ENCODE assay signal across 29 mouse cellular contexts in genomic region chr1:120443228-120443639, GRCm38 (mm10).
DNase-seq lines count a peak whose midpoint lies in the region; ATAC-seq and TF ChIP-seq lines count a peak whose summit lies in the region.
"Had no signal": no experiment of that assay in that cellular context is flagged by ENCODE, and none has a peak within 500 bp of the region (broad histone marks: within the 10 kb centered on the region; RNA-seq: fewer than 3 reads in every experiment).

No protein-coding gene starts in this region.

- no peaks in the 10 kb centered on the region for H3K4me1 ChIP-seq in ES-E14 (ENCODE audit: control insufficient read depth in 2 of 2, insufficient read depth in 2 of 2, low read length in 2 of 2, poor library complexity in 1 of 2)
- no peaks in the 10 kb centered on the region for H3K4me1 ChIP-seq in hindbrain, embryonic 16.5 days (ENCODE audit: control insufficient read depth, insufficient read depth, low read depth, low read length)
- H3K4me1 ChIP-seq: embryonic facial prominence, embryonic 12.5 days; embryonic facial prominence, embryonic 15.5 days; heart, embryonic 13.5 days; hindbrain, embryonic 12.5 days; hindbrain, embryonic 15.5 days; intestine, embryonic 15.5 days had no signal

- no peak overlapping the region for H3K4me3 ChIP-seq in ES-E14 (ENCODE audit: insufficient read depth in 1 of 2, low read depth in 1 of 2, low read length in 2 of 2, poor library complexity in 1 of 2, severe bottlenecking in 1 of 2)
- H3K4me3 ChIP-seq in hindbrain, embryonic 16.5 days (ENCODE audit: low read length) = no peak overlapping the region
- H3K4me3 ChIP-seq: embryonic facial prominence, embryonic 12.5 days; embryonic facial prominence, embryonic 15.5 days; gastrocnemius, adult 2 months; heart, embryonic 13.5 days; hindbrain, embryonic 12.5 days; hindbrain, embryonic 15.5 days; intestine, embryonic 15.5 days had no signal

- peak; percentile 15 for DNase-seq in 416B (ENCODE audit: low read depth)
- DNase-seq in ES-E14 (ENCODE audit: low read depth, low spot score) = no peak
- DNase-seq in thymus, postnatal 25 days = no peak
- DNase-seq in embryo, embryonic 10 days (ENCODE audit: low spot score) = no peak
- DNase-seq in adrenal gland, adult 18-20 months (ENCODE audit: low spot score in 2 of 2) = no peak
- DNase-seq: adrenal gland, adult 8-10 months; adrenal gland, postnatal 25 days; cerebellum, adult 18-20 months; cerebellum, adult 9-10 months; cerebellum, postnatal 25 days; forebrain, postnatal 0 days; gastrocnemius, adult 2 months; gastrocnemius, postnatal 14 days; heart, adult 18-20 months; heart, postnatal 14 days; heart, postnatal 4 days; kidney, adult 11 months had no signal

- no peaks in the 10 kb centered on the region for H3K9me3 ChIP-seq in ES-E14 (ENCODE audit: control insufficient read depth, insufficient read depth, low read depth, low read length)
- H3K9me3 ChIP-seq in hindbrain, embryonic 16.5 days (ENCODE audit: control insufficient read depth, low read length) = no peaks in the 10 kb centered on the region
- H3K9me3 ChIP-seq: embryonic facial prominence, embryonic 12.5 days; embryonic facial prominence, embryonic 15.5 days; heart, embryonic 13.5 days; hindbrain, embryonic 12.5 days; hindbrain, embryonic 15.5 days; intestine, embryonic 15.5 days had no signal

- WGBS in hindbrain, embryonic 16.5 days = 77% methylated on average over 3 of the region's 3 CpGs

- no peaks in the 10 kb centered on the region for H3K27me3 ChIP-seq in hindbrain, embryonic 16.5 days (replicated peaks; ENCODE audit: control insufficient read depth, insufficient read depth, low read length)
- H3K27me3 ChIP-seq: embryonic facial prominence, embryonic 12.5 days; embryonic facial prominence, embryonic 15.5 days; heart, embryonic 13.5 days; hindbrain, embryonic 12.5 days; hindbrain, embryonic 15.5 days; intestine, embryonic 15.5 days had no signal

- H3K4me2 ChIP-seq in hindbrain, embryonic 16.5 days (ENCODE audit: low read length) = no peak overlapping the region
- H3K4me2 ChIP-seq: embryonic facial prominence, embryonic 12.5 days; embryonic facial prominence, embryonic 15.5 days; heart, embryonic 13.5 days; hindbrain, embryonic 12.5 days; hindbrain, embryonic 15.5 days; intestine, embryonic 15.5 days had no signal

- in situ Hi-C loops in ES-E14 (cut with MboI; ENCODE audit: low sequenced_read_pairs in 2 of 2, unreplicated experiment in 2 of 2) = no loop called here

- H3K9ac ChIP-seq in ES-E14 (ENCODE audit: insufficient read depth, low read depth, low read length, poor library complexity, severe bottlenecking) = no peak overlapping the region
- H3K9ac ChIP-seq in hindbrain, embryonic 16.5 days (ENCODE audit: low read depth, low read length) = no peak overlapping the region
- H3K9ac ChIP-seq: embryonic facial prominence, embryonic 12.5 days; embryonic facial prominence, embryonic 15.5 days; forebrain, postnatal 0 days; heart, embryonic 13.5 days; hindbrain, embryonic 12.5 days; hindbrain, embryonic 15.5 days; intestine, embryonic 15.5 days had no signal

- no peaks in the 10 kb centered on the region for H3K36me3 ChIP-seq in ES-E14 (ENCODE audit: control insufficient read depth, insufficient read depth, low read length, poor library complexity, severe bottlenecking)
- H3K36me3 ChIP-seq in hindbrain, embryonic 16.5 days (ENCODE audit: control insufficient read depth, insufficient read depth, low read length) = no peaks in the 10 kb centered on the region
- H3K36me3 ChIP-seq: embryonic facial prominence, embryonic 12.5 days; embryonic facial prominence, embryonic 15.5 days; G1E; heart, embryonic 13.5 days; hindbrain, embryonic 12.5 days; hindbrain, embryonic 15.5 days; intestine, embryonic 15.5 days had no signal

- H3K27ac ChIP-seq in ES-E14 (ENCODE audit: insufficient read depth, low read depth, low read length, poor library complexity, severe bottlenecking) = no peak overlapping the region
- no peak overlapping the region for H3K27ac ChIP-seq in hindbrain, embryonic 16.5 days (ENCODE audit: low read depth, low read length)
- H3K27ac ChIP-seq: embryonic facial prominence, embryonic 12.5 days; embryonic facial prominence, embryonic 15.5 days; gastrocnemius, adult 2 months; heart, embryonic 13.5 days; hindbrain, embryonic 12.5 days; hindbrain, embryonic 15.5 days; intestine, embryonic 15.5 days had no signal

- ATAC-seq in common myeloid progenitor, adult 5-6 weeks (replicated peaks; ENCODE audit: low read depth, poor library complexity, severe bottlenecking) = peak; percentile 84
- ATAC-seq in megakaryocyte, adult 5-6 weeks (ENCODE audit: poor library complexity, severe bottlenecking) = 0 out of 2 replicates have a peak, but pooled peaks have one; percentile 30
- ATAC-seq in hindbrain, embryonic 16.5 days = no peak
- ATAC-seq: CD4-positive, CD25-positive, alpha-beta regulatory T cell, adult 4 months; forebrain, embryonic 14.5 days; forebrain, postnatal 0 days; intestine, embryonic 15.5 days had no signal

TF ChIP-seq in ES-E14, 5 proteins besides CTCF, POLR2A, EP300 and RAD21:
- TF ChIP-seq ZNF384 (IDR thresholded peaks at IDR 0.05; ENCODE audit: low read depth, low read length) (peak; percentile 61), HCFC1 (IDR thresholded peaks at IDR 0.05; ENCODE audit: borderline replicate concordance, insufficient read depth, low read length) (no peak), CHD2 (IDR thresholded peaks at IDR 0.05; ENCODE audit: low read depth, low read length) (no peak), MAFK (IDR thresholded peaks at IDR 0.05; ENCODE audit: insufficient read depth, low read depth, low read length) (no peak), ZC3H11A (IDR thresholded peaks at IDR 0.05; ENCODE audit: borderline replicate concordance, low read depth, low read length) (no peak)
